Mouse (Mus musculus) left cerebral cortex, postnatal 14 days (tissue): ENCODE results near the gene Naa15. TPM values are rescaled to one million over a fixed set of nuclear protein-coding genes. Genes with fewer than 3 reads are reported as not detected.

Experiments used
- DNase-seq, 2 experiments: peaks; one replicate each; pipeline ENCODE4 v3.0.0; 2021 to 2022; ENCODE audit warnings: low spot score in 2 of 2, mixed read lengths in 1 of 2
- intact Hi-C: fragments of 180-260 bp; cut with DNase I; formaldehyde crosslinking; loops from one replicate; pipeline ENCODE4 v1.15.1; 2025
- total RNA-seq, 2 experiments: library from RNA; stranded (reverse); gene quantifications; 2 replicates each; pipeline ENCODE4 v1.2.3; 2021

The Naa15 gene
- total RNA-seq, 2 experiments from 2014 or later, result 39.8 to 46.5 TPM

DNA sequence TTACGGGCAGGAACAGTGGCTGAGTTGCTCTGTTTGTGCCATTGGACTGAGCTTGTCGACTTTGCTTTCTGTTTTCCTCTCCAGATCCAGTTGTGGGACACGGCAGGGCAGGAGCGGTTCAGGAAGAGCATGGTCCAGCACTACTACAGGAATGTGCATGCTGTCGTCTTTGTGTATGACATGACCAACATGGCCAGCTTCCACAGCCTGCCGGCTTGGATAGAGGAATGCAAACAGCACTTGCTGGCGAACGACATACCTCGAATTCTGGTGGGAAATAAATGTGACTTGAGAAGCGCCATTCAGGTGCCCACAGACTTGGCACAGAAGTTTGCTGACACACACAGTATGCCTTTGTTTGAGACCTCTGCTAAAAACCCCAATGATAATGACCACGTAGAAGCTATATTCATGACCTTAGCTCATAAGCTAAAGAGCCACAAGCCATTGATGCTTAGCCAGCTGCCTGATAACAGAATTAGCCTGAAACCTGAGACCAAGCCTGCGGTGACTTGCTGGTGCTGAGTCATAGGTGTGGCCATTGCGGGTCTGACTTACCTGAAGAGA is 78.4 kb downstream of the Naa15 start:
- no peak for DNase-seq
- intact Hi-C loops, result no loop called here

- no peak for DNase-seq
- intact Hi-C loops, result no loop called here
These were observed 79.5 kb downstream of the Naa15 start for GRCm38 (mm10) chr3:51494466-51494865.

DNA sequence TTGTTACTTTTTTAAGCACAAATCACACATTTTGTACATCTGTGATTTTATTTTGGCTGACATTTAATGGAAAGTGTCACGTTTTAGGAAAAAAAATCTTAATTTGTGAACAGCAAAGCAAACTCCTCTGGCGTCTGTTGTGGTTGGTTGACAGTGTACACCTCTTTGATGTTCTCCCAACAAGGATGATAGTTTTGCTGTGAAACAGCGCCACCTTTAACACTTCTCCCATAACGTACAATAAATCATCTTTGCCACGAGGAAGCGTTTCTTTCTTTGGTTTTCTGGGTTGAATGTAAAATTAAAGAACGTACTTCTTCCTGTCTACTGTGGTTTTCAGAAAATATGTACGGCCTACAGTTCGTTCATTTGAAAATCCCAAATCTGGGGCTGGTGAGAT is 80.7 kb downstream of the Naa15 start:
- intact Hi-C loops, result no loop called here
- DNase-seq, result no peak

DNA sequence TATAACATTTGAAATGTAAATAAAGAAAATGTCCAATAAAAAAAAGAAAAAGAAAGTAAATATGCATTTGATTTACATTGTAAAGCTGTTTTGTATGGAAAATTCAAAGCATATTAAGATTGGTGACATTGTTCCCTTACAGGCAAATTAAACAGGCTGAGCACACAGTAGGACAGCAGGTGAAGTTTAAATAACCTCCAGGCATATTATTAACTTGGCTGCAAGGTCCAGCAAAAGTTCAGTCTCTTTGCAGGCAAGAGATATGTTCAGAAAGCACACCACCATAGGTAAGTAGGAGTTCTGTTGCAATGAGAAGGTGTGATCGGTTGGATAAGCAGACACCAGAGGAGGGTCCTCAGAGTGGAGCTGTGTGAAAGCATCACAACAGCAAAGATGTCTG is 83.0 kb downstream of the Naa15 start:
- DNase-seq, result no peak
- intact Hi-C loops, result no loop called here

GRCm38 (mm10) chr3:51498659-51499058 is 83.7 kb downstream of the Naa15 start:
- DNase-seq, result no peak
- intact Hi-C loops, result no loop called here

GRCm38 (mm10) chr3:51499876-51500275 is 84.9 kb downstream of the Naa15 start:
- intact Hi-C loops, result no loop called here
- no peak for DNase-seq

- no peak for DNase-seq
- intact Hi-C loops, result no loop called here
These were observed 89.5 kb downstream of the Naa15 start for GRCm38 (mm10) chr3:51504385-51504952.

- intact Hi-C loops, result no loop called here
- no peak for DNase-seq
These were observed 90.5 kb downstream of the Naa15 start for GRCm38 (mm10) chr3:51505465-51505864.

GRCm38 (mm10) chr3:51510903-51511302 is 96.0 kb downstream of the Naa15 start:
- peak; percentile 55 to 79 for DNase-seq
- intact Hi-C loops, result loop anchor here (2.0 kb wide), 1 partner anchor 138 kb away; no protein-coding TSS in a partner anchor

DNA sequence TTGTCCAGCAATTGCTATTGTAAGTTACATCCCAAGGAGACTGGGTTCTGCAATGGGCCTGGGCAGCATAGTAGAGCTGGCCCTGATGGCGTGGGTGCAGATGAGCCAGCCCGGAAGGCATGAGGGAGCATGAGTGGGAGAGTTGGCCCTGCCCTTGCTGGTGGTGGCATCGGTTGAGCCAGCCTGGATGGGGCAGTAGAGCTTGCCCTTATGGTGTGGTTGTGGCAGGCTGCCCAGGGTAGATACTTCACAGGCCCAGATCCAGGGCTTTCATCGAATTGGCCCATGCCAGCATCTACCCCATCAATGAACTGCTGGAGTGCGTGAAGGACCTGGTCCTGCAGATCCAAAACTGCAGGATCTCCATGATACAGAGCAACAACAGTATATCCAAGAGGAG is 97.0 kb downstream of the Naa15 start:
- intact Hi-C loops, result loop anchor here (2.0 kb wide), 1 partner anchor 137 kb away; no protein-coding TSS in a partner anchor
- no peak for DNase-seq

DNA sequence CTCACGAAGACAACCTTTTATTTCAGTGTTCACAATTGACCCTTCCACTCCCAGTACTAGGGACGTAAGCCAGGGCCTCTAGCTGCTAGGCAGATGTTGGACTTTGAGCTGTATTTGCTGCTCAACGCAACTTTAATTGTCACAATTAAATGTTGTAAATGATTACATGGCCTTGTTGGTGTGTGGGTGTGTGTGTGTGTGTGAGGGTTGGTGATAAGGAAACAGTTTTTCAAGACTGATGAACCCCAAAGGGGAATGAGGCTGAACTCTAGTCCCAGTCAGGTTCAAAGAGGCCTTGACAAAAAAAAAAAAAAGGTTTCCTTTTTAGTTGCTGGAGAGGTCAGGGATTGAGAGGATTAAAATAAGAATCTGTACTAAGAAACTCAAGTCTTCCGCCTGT is 102.5 kb downstream of the Naa15 start:
- intact Hi-C loops, result no loop called here
- DNase-seq, result no peak

GRCm38 (mm10) chr3:51517878-51518762 is 103.2 kb downstream of the Naa15 start:
- no peak for DNase-seq
- intact Hi-C loops, result no loop called here

DNA sequence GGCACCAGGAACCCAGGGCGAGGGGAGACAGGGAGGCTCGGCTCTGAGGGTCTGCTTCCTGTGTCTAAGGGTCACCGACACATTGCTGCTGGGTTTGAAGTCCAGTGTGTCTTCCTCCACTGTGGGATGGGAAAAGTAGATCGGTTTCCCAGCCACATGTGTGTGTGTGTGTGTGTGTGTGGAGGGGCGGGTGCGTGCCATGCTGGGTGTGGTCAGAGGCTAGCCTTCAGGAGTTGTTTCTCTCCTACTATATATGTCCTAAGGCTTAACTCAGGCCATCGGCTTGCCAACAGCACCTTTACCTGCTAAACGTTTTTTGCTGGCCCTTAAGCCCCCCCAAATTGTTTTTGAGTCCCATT is 103.8 kb downstream of the Naa15 start:
- no peak for DNase-seq
- intact Hi-C loops, result no loop called here

GRCm38 (mm10) chr3:51521262-51521661 is 106.3 kb downstream of the Naa15 start:
- intact Hi-C loops, result no loop called here
- no peak for DNase-seq

- DNase-seq, result no peak
- intact Hi-C loops, result no loop called here
These were observed 110.3 kb downstream of the Naa15 start for GRCm38 (mm10) chr3:51525186-51525785.

Other genes starting within 250 kb of the Naa15 start
- 10 to 100 TPM; 51.0 to 52.6 TPM for gene Noct, start 190.7 kb upstream of the Naa15 start, total RNA-seq
- 10 to 100 TPM; 25.5 to 26.1 TPM for gene Elf2, start 74.5 kb upstream of the Naa15 start, total RNA-seq
- not detected for gene Mgarp, start 18.4 kb upstream of the Naa15 start, total RNA-seq
- gene Ndufc1, start 6.2 kb upstream of the Naa15 start, total RNA-seq, result 100 to 1,000 TPM; 343 to 354 TPM
- gene Rab33b, start 68.8 kb downstream of the Naa15 start, total RNA-seq, result 10 to 100 TPM; 21.1 to 21.7 TPM
- 10 to 100 TPM; 76.1 to 80.7 TPM for gene Setd7, start 145.7 kb downstream of the Naa15 start, total RNA-seq
- gene Mgst2, start 245.2 kb downstream of the Naa15 start, total RNA-seq, result under 1 TPM in 1 of 2 experiments, not detected in 1; 0.82 TPM